Mouse (Mus musculus) cerebellum, postnatal 14 days (tissue): Measurements from ENCODE around the gene Bub1b.
A peak's percentile ranks its signal among the peaks of the same experiment; 100 is the strongest.
"Not testable (repeated sequence)": the region's sequence is repeated elsewhere in the genome, so short reads cannot be mapped to it uniquely, and the experiment has no call there.

Experiments
- DNase-seq, 2 experiments: peaks; one replicate each; pipeline ENCODE4 v3.0.0; 2021; ENCODE audit warnings: mixed read lengths in 2 of 2

The Bub1b gene

DNA sequence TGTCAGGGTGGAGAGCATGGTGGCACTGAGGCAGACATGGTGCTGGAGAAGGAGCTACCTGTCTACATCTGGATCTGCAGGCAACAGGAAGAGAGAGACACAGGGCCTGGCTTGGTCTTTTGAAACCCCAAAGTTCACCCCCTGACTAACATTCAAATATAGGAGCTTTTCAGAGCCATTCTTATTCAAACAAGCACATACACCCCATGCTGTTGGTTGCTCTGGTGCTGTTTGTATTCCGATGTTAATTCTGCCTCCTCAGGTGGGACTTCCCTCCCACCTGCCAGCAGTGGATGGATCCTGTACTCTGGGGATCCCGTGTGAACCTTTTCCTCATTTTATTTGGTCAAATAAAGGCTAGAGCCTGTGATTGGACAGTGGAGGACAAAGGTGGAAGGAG is 22.1 kb downstream of the Bub1b start:
- no peak for DNase-seq

DNA sequence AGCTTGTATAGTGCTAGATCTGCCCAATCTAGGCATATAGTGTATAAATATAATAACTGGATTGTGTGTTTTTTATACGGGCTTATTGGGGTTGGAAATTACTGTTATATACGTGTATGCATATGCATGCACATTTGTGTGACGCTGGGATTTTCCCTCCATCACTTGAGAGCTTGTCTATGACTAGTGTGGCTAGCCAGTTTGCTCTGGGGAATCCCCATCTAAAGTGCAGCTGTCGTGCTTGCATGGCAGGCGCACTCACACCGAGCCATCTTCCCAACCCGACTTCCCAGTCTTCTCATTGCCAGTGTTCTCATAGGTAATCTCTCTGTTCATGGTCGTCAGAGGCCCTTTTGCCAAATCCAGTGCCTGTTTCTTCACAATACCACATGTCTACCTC is 22.6 kb downstream of the Bub1b start:
- DNase-seq = no peak

DNA sequence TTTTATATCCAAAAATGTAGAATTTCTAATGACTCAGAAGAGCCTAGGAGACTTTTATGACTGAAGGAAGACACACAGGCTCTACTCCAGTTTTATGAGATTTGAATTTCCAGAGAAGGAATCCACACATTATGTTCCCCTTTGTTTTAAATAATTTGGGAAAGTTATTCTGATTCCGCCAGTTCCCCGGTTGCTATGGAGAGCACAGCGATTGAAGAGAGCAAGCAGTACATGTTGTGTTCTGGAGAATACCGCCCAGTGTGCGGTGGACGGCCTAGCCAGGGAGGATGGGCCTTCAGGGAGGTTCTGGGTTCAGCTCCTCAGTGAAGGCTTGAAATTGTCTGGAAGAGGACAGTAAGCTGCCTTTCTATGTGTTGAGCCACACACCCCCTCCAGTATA is 31.3 kb downstream of the Bub1b start:
- no peak for DNase-seq

DNA sequence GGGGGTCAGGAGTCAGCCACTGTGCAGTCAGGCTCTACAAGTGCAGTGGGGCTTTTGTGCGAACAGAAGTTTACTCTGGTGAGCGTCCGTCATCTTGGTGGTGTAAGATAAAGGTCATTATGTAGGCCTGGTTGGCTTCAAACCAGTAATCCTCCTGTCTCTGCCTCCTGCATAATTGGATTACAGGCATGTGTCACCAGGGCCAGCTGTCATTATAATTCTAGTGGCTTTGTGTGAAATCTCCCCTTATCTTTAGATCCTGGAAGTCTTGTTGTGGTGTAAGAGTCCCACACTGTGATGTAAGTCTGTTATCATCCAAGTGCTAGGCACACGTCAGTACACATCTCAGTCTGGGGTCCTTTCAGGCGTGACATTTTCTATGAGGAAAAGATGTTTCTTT is 35.4 kb downstream of the Bub1b start:
- no peak for DNase-seq

DNA sequence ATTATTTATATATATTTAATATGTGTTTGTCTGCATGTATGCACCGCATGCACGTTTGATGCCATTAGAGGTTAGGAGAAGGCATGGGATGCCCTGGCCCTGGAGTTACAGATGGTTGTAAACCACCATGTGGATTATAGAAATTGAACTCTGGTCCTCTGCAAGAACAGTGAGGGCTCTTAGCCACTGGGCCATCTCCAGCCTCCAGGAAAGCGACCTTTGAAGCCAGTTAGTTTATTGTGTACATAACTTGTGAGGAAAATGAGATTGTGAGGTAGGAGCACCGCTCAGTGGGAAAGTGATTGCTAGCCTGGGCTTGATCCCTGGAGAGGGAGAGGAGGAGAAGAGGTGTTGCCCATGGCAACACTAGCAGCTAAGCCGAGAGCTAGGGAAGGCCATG is 39.2 kb downstream of the Bub1b start:
- DNase-seq = no peak

DNA sequence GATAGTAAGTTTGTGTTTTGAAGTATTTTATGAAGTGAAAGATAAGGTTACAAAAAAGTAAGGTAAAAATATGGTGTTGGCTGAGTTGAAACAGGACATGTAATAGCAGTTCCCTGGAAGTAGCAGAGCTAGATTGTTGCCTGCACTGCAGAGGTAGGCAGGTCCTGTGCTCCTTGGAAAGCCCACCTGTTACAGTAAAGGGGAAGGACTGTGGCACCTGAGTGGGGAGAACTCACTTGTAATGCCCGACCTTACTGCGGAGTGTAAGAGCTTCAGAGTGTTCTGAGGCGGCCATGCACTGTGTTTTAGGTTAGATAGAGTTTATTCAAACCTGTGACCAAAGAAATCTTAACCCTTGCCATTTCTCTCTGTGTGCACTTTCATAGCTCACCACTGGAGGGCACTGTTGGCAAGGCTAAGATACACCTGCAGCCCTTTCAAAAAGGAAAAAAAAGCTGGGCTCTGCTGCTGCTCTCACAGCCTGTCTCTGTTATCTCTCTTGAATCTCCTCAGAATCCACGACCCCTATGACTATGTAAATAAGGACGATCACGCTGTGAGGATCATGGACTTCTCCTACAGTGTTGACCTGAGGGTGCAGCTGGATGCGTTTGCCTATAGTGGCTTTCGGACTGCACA is 40.0 kb downstream of the Bub1b start:
- peak; percentile 85 to 88 for DNase-seq

DNA sequence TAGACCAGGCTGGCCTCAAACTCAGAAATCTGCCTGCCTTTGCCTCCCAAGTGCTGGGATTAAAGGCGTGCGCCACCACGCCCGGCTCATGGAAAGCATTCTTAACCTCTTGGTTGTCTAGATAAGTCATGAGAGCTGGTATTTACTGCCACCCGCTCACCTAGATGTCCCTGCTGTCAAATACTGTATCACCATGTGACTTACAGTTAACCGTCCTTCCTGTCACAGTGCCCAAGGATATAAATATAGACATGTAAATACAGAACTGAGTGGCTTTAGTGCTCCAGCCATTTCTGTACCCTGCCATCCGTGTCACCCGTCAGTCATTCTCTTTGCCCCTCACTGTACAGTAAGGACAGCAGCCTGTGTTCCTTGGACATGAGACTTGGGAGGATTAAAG is 40.7 kb downstream of the Bub1b start:
- no peak for DNase-seq

DNA sequence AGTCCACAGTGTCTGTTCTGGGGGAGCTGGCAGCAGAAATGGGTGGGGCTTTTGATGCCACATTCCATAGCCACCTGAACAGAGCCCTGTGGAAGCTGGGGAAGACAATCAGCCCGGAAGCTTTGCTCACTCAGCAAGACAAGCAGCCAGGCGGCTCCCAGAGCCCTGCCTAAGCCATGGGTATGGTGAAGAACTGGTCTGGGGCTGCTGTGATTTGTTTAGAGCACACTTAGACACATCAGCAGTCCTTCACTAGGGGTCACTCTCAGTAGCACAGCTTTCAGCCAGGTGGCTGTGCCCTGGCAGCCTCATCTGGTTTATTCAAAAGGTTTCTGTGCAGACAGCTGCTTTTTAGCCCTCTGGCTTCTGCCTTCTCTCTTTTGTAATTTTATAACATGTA is 43.1 kb downstream of the Bub1b start:
- no peak for DNase-seq

DNA sequence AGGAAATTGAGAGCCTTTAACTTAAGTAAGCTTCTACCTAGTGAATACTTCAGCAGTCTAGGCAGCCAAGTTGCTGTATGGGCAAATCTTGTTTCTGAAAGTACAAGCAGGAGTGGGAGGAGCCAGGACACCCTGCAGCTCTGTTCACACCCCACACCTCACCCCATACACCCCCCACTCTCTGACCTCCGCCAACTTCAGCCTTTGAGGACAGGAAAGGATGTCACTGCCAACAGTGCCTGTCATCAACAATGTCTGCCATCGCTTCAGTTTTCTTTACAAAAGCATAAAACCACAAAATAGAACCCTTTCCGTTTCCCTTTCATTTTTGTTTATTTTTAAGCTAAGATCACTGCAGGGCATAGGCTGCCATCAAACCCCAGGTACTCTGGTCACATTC is 44.4 kb downstream of the Bub1b start:
- no peak for DNase-seq

DNA sequence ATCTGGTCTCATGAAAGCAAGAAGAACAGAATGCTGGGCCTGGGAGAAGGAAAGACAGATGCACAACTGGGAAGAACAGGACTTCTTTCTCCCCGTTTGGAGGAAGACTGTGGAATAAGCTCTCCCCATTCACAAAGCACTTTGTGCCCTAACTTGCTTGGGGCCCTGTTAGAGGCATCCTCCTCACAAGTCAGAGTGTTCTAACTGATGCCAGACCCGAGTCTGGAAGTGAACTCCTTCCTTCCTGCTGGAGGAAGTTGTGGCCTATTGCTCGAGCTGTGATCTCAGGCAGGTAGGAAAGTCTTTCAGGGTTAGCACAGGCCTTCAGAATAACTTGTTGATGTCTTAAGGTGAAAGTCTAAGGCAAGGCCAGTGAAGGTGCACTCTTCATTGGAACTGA is 44.9 kb downstream of the Bub1b start:
- DNase-seq = no peak

DNA sequence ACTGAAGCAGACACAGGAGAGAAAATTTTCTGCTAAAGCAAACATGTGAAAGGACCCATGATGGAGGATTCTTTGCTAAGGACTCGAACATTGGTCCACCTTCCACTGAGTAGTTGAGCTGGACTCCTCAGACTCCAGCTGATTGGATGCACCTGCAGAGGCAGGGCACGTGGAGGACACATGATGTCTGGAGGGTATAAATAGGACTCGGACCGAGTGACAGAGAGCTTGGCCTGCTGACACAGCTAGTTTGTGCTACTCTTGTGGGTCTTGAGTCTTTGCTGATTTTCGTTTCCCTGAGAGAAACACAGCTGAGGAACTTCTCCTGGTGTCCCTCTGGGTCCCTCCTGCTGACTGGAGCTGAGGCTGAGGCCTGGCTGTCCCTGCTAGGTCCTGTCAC is 48.7 kb downstream of the Bub1b start:
- no peak for DNase-seq

DNA sequence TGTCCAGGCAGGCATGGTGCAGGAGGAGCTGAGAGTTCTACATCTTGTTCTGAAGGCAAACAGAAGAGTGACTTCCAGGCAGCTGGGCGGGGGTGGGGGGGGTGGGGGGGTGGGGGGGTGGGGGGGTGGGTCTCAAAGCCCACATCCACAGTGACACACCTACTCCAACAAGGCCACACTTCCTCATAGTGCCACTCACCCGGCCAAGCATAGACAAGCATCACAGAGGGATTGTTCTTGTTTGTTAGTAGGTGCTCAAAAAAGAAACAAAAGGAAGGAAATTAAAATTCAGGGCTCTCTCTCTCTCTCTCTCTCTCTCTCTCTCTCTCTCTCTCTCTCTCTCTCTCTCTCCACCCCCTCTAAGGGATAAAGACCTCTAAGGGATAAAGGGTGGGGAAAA is 52.7 kb downstream of the Bub1b start:
- DNase-seq = not testable (repeated sequence)

DNA sequence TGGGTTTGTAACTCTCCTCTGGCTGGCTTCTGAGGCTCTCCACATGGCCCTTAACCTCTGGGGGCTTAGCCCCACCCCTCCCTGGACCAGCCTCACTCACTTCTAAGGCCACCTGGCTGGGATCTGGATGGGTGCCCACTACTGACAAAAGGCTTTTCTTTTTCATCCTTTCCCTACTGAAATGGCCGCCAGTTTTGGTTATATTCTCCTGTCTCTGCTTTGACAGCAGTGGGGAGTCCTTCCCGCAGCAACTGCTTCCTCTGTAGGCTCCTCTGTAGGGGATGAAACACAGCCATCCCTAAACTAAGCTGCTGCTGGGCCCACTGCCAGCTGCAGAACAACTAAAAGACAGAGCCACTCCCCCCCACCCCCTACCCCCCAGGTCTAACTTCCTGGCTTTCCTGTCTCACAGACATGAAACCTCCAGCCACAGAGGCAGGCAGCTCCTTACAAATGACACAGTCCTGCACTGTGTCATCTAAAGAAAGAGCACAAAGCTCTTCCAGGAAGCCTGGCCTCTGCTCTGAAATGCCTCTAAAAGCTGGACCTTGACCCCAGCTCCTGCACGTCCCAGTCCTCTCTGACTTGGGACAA is 58.8 kb downstream of the Bub1b start:
- peak in 1 of 2 experiments; percentile 21 for DNase-seq

DNA sequence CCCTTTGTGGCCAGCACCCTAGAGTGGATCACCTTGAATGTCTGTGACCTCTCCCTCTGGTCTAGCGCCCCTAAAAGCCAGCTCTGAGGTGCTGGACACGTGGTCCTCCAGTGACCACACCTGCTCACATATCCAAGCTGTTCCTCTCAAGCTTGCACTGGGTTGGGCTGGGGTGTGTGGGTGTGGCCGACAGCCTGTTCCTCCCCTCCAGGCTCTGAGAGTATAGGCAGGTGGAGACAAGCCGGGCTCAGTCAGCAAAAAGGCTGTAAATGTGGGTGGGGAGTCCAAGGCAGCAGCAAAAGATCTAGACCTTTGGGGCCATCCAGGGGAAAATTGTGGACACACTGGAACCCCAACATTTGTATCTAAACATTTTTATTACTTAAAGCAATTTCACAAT is 60.4 kb downstream of the Bub1b start:
- no peak for DNase-seq

DNA sequence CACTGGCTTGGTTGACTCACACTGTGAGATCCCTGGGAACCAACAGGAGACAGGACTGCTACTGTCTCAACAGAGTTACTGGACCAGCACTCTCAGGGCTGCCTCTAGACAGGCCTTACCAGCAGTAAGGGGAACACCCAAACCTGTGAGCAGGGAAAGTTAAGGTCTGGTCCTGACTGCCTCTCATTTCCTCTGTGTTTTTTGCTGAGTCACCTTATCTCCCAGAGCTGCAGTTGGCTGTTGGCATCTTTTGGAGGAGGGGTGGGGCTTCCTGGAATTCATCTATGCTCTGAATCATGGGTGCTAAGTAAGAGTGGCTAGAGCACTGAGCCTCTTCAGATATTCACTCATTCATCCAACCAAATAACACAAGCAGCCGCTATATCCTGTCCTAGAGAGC is 61.1 kb downstream of the Bub1b start:
- DNase-seq = no peak

DNA sequence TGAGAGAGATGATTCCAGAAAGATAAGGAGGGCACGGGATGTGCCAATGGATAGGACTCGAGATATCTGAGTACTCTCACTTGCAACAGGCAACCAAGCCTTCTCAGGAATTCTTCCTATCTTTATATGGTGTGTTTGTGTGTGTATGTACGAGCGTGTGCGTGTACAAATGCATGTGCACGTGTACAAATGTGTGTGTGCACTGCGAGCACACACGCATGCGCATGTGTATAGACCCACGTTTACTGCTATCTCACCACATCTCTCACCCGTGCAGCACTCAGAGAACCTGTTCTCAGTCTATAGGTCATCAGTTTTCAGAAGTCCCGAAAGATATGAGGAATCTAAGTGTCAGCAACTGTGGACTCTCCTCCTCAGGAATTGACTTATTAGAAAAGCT is 61.5 kb downstream of the Bub1b start:
- DNase-seq = no peak

DNA sequence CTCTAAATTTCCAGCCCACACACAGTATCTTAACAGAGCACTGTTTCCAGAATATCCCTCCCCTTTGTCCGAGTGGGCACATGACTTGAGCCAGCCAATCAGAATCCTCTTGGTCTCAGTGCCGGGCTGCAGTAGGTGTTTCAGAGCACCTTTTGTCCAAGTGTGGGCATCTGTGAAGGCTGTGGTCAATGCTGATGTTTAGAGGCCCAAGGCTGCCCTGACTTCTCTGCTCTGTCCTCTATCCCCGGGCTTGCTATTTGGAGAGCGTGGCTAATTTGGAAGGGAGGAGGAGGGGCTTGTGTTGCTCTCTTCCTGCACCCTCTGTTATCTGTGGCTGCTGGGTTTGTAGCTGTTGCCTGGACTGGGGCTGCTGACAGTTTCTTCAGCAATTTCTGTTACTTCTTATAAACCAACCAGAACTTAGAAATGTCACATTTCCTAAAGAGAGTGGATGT is 62.0 kb downstream of the Bub1b start:
- peak; percentile 65 to 70 for DNase-seq

DNA sequence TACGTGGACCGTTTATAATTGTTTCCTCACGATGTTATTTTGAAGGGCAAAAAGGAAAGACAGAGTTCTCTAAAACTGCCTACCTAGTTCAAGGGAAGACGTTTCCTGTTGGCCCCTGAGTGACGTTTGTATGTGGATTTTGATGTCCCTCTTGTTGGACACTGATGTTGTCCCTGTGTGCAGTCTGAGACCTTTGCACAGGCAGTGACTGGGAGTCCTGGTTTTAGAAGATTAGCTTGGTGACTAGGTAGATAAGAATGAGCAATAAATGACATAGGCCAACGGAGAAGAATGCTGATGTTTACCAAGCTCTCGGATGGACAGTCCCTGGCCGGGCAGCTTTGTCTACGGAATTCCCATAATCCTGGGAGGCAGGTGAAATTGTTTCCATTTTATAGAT is 63.9 kb downstream of the Bub1b start:
- no peak for DNase-seq

DNA sequence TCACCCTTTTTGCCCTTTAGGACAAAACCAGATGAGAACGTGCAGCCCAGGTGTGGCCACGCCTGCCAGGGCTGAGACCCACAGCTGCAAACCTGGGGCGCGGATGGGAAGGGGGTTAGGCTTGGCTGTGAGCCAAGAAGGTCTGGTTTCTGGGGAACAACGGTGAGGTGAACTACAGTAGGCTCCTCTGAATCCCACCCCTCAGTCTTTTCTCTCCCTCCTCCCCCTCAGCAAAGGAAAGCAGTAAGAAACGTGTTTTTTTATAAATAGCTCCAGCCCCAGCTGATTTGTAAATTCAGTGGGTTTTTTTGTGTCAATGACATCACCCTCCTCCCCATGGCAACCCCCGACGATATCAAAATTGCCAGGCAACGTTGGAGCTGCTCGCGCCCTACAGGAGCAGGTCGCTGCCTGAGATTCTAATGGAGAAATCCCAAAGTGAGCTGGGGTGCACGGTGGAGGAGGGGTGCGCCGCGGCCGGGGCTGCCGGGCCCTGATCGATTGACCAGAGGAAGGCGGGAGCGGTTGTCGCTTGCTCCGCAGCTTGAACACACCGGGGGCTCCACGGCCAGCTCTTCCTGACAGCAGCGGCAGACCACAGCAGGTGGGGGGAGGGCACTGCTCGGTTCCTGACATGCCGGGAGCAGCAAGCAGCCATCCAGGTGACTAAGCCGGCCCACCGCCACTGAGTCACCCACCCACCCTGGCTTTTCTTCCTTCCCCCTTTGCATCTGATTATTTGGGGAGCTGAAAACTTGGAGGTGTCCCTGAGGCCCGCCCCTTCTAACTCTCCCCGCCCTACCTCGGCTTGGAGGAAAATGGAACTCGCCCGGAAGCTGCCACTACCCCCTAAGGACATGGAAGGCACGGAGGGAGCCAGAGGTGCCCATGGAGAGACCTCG is 65.1 kb downstream of the Bub1b start, which contains the start of gene Pak6:
TSS of gene Pak6 (plus strand) at position 402 of the 902 bp plus-strand sequence.
- DNase-seq = peak; percentile 34 to 35

DNA sequence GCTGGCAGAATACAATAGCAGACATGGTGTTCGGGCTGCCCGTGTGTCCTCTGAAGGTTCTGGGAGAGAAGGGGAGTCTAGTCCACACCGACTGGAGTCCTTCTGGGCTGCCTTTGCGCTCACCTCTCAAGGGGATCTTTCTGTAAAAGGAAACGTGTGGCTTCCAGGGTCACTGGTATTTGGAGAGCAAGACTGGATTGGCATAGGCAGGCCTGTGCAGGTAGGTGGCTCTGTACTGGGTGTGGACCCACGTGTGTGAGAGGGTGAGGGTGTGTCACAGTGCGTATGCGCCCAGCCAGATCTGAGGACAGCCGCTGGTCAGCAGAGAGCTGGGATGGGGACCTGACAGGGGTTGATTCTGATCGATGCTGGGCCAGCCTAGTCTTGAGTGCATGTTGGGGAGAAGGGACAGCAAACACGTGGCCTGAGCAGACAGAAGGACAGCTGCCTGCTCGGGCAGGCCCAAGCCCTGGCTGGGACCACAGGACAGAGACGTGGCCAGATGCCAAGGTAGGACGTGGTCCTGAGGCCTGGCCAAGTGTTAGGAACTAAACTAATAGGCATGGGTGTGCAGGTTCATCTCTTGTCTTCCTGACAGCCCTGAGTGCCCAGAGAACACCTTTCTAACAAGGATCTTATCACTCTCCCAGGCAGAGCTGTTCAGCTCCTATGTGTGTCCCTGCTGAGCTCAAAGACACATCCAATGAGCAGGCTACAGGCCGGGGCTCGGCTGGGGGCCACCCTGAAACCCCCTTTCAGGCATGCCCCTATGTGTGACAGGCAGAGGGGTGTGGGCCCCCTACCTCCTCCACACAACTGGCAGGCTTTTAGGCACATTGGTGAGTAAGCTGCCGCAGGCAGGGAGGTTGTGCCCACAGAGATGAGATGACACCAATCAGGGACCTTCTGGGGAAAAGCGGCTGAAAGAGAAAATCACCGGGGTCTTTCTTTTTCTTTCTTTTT is 66.1 kb downstream of the Bub1b start:
- DNase-seq = peak; percentile 38 to 52

DNA sequence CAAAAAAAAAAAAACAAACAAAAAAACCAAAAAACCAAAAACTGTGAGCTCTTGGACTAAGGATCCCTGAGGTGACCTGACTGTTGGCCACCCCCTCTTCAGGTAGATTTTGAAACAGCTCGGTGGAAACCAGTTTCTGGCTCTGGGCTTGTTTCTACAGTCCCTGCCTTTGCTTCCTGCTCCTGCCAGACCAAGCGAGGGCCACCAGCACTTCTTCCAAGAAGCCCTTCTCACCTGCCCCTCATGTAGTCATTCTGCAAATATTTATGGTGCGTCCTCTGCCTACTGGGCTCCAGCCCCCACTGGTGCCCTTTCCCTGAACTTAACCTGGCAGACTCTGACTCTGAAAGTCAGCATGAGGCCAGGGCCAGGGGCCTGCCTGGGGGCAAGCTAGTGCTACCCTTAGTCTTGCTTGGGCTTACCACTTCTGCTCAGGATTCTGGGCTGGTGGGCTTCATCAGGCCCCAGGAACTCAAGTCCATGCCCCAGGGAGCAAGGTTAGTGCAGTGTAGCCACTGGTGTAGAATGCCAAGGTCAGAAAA is 67.0 kb downstream of the Bub1b start:
- DNase-seq = no peak

DNA sequence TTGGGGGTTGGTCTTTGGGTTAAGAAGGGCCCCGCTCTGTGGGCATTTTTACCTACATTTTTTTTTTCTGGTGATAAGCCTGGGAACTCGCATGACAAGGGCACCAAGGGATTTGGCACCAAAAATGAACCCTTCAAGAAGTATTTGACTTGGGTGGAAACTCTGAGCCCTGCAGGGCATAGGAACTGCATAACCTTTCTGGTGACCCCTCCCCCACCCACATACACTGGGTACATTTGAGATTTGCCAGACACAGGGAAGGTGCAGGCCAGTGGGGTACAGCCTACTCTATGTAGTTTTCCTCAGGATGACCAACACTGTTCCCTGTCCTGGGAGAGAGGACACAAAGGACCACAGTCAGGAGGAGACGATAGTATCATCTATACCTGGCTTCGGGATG is 67.6 kb downstream of the Bub1b start:
- DNase-seq = no peak
